Mouse (Mus musculus) C2C12 (cell line): ENCODE data around the gene Hs3st6.

Source experiments
- CTCF ChIP-seq: IDR thresholded peaks from one replicate; pipeline ENCODE4 v1.5.1; 2011; ENCODE audit not compliant: control insufficient read depth, insufficient read depth, insufficient read length
- MYOD1 ChIP-seq: IDR thresholded peaks from one replicate; pipeline ENCODE4 v1.6.1; 2011; ENCODE audit warnings: low read depth; ENCODE audit not compliant: control insufficient read depth, insufficient read length

DNA sequence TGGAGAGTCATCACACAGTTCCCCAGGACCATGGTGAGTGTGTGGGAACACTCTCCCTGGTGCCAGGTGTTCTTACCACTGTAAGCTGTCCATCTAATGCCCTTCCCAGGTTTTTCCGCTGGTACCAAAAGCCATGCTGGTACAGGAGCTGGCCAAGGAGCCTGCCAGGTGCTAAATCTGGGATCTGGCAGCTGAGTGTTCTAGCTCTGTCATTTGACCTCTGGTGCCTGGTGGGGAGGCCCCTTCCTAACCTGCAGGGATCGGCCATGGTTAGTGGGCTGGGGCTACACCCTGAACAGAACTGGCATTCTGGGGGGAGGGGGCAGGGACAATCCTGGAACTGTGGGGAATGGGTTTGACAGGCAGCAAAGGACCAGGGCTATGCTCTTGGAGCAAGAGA lies 25.2 kb upstream of the Hs3st6 start, which contains the start of gene Rpl3l:
- no peak for TF ChIP-seq MYOD1
- TF ChIP-seq CTCF = no peak
